Mouse (Mus musculus) bone marrow, adult 2 months (tissue): Measurements from ENCODE around the gene Samd4.

Source experiments
- CTCF ChIP-seq: fragments of 200-500 bp; IDR thresholded peaks from 2 replicates; pipeline ENCODE4 v1.5.1; 2011; ENCODE audit warnings: low read length, control low read depth; ENCODE audit not compliant: control insufficient read depth, insufficient read depth
- POLR2A ChIP-seq: fragments of 200-500 bp; IDR thresholded peaks from 2 replicates; pipeline ENCODE4 v1.6.1; 2011; ENCODE audit warnings: low read depth, mild to moderate bottlenecking, control low read depth, low read length, borderline replicate concordance; ENCODE audit not compliant: control insufficient read depth

GRCm38 (mm10) chr14:46947644-46948043, 65.0 kb downstream of the Samd4 start:
- TF ChIP-seq CTCF (no peak), POLR2A (no peak)
